Mouse (Mus musculus) layer of hippocampus, adult 9-10 months (tissue): ENCODE measurements around the gene Rnase12.

Source experiments
- DNase-seq: peaks from one replicate; pipeline ENCODE4 v3.0.0; 2022; ENCODE audit warnings: low spot score

The Rnase12 gene

GRCm38 (mm10) chr14:51057401-51057831 is at the start of gene Rnase12:
Gene Rnase12, minus strand, starts transcription at chr14:51057661.
- no peak for DNase-seq

GRCm38 (mm10) chr14:51106449-51106967 is 49.0 kb upstream of the Rnase12 start:
- DNase-seq: no peak

- DNase-seq: no peak
Observed at GRCm38 (mm10) chr14:51104366-51104765, 46.9 kb upstream of the Rnase12 start.

GRCm38 (mm10) chr14:51103217-51103616 is 45.8 kb upstream of the Rnase12 start:
- DNase-seq: no peak

- DNase-seq: no peak
Observed at GRCm38 (mm10) chr14:51101284-51101683, 43.8 kb upstream of the Rnase12 start.

GRCm38 (mm10) chr14:51098921-51099320 is 41.5 kb upstream of the Rnase12 start:
- no peak for DNase-seq

GRCm38 (mm10) chr14:51098300-51098699 is 40.8 kb upstream of the Rnase12 start:
- DNase-seq: peak; percentile 99

- DNase-seq: no peak
Observed at GRCm38 (mm10) chr14:51095736-51096524, 38.5 kb upstream of the Rnase12 start.

GRCm38 (mm10) chr14:51094921-51095320 is 37.5 kb upstream of the Rnase12 start:
- DNase-seq: no peak

- DNase-seq: no peak
Observed at GRCm38 (mm10) chr14:51094096-51094875, 36.8 kb upstream of the Rnase12 start.

GRCm38 (mm10) chr14:51093496-51093895 is 36.0 kb upstream of the Rnase12 start:
- no peak for DNase-seq

GRCm38 (mm10) chr14:51092073-51092620 is 34.7 kb upstream of the Rnase12 start:
- no peak for DNase-seq

- DNase-seq: no peak
Observed at GRCm38 (mm10) chr14:51090921-51091900, 33.8 kb upstream of the Rnase12 start, which contains the start of the genes Rnase4 and Ang. Gene Rnase4, plus strand, starts transcription at chr14:51091077. Gene Ang, plus strand, starts transcription at chr14:51091150.

GRCm38 (mm10) chr14:51090077-51090781 is 32.8 kb upstream of the Rnase12 start:
- peak; percentile 84 for DNase-seq

GRCm38 (mm10) chr14:51089674-51090076 is 32.2 kb upstream of the Rnase12 start:
- DNase-seq: no peak

- DNase-seq: peak; percentile 99
Observed at GRCm38 (mm10) chr14:51088970-51089673, 31.7 kb upstream of the Rnase12 start.

- DNase-seq: peak; percentile 85
Observed at GRCm38 (mm10) chr14:51088166-51088969, 30.9 kb upstream of the Rnase12 start.

GRCm38 (mm10) chr14:51087762-51088161 is 30.3 kb upstream of the Rnase12 start:
- no peak for DNase-seq

- no peak for DNase-seq
Observed at GRCm38 (mm10) chr14:51085911-51086310, 28.4 kb upstream of the Rnase12 start.
